Mouse (Mus musculus) subcutaneous adipose tissue, adult 2 months (tissue): Measurements from ENCODE around the gene Ctf2. TPM values are rescaled to one million over a fixed set of nuclear protein-coding genes. Genes with fewer than 3 reads are reported as not detected.

Experiments
- polyA plus RNA-seq: library from polyadenylated mRNA; depleted of rRNA; stranded (reverse); fragments of >200 nt; gene quantifications from 2 replicates; pipeline ENCODE4 v1.2.3, GENCODE M21; 2012; ENCODE audit warnings: low replicate concordance; rRNA removed

Ctf2 gene
- polyA plus RNA-seq, result 0.06 TPM in 1 of 2 replicates, not detected in the other

GRCm38 (mm10) chr7:127732066-127732465 is at the start of gene Ctf2:
Gene Ctf2 (minus strand): TSS chr7:127732166.

GRCm38 (mm10) chr7:127776426-127776825 is 44.5 kb upstream of the Ctf2 start, which contains the start of gene Setd1a:
Gene Setd1a (plus strand): TSS chr7:127776670.

GRCm38 (mm10) chr7:127769651-127770038 is 37.7 kb upstream of the Ctf2 start, which contains the start of gene Orai3:
Gene Orai3 (plus strand): TSS chr7:127769815.

GRCm38 (mm10) chr7:127744366-127745045 is 12.5 kb upstream of the Ctf2 start, which contains the start of gene Fbxl19:
Gene Fbxl19 (plus strand): TSS chr7:127744543.

GRCm38 (mm10) chr7:127712461-127713385 is 19.2 kb downstream of the Ctf2 start, which contains the start of gene Ctf1:
Gene Ctf1 (plus strand): TSS chr7:127712736.

GRCm38 (mm10) chr7:127708207-127709078 is 23.5 kb downstream of the Ctf2 start, which contains the start of gene Bcl7c:
Gene Bcl7c (minus strand): TSS chr7:127708933.

Other genes starting within 250 kb of the Ctf2 start
- gene Srcap, start 220.2 kb downstream of the Ctf2 start, polyA plus RNA-seq, result 10.6 and 30.1 TPM in 2 replicates
- 14.3 and 19.8 TPM in 2 replicates for gene Gm42715, start 212.6 kb downstream of the Ctf2 start, polyA plus RNA-seq
- not detected in 2 replicates for gene Tmem265, start 170.8 kb downstream of the Ctf2 start, polyA plus RNA-seq
- gene Phkg2, start 158.8 kb downstream of the Ctf2 start, polyA plus RNA-seq, result 59.0 and 79.2 TPM in 2 replicates
- gene Ccdc189, start 143.6 kb downstream of the Ctf2 start, polyA plus RNA-seq, result 7.2 and 7.9 TPM in 2 replicates
- gene Rnf40, start 143.4 kb downstream of the Ctf2 start, polyA plus RNA-seq, result 26.1 and 45.6 TPM in 2 replicates
- 8.4 and 24.5 TPM in 2 replicates for gene Zfp629, start 116.4 kb downstream of the Ctf2 start, polyA plus RNA-seq
- gene Bcl7c, start 23.2 kb downstream of the Ctf2 start, polyA plus RNA-seq, result 15.7 and 47.8 TPM in 2 replicates
- gene Ctf1, start 19.4 kb downstream of the Ctf2 start, polyA plus RNA-seq, result 7.2 and 19.4 TPM in 2 replicates
- gene Fbxl19, start 12.4 kb upstream of the Ctf2 start, polyA plus RNA-seq, result 14.2 and 40.4 TPM in 2 replicates
- gene Orai3, start 37.6 kb upstream of the Ctf2 start, polyA plus RNA-seq, result 41.3 and 59.8 TPM in 2 replicates
- 9.2 and 15.6 TPM in 2 replicates for gene Setd1a, start 44.5 kb upstream of the Ctf2 start, polyA plus RNA-seq
- not detected in 2 replicates for gene Gm49388, start 53.4 kb upstream of the Ctf2 start, polyA plus RNA-seq
- gene Hsd3b7, start 68.4 kb upstream of the Ctf2 start, polyA plus RNA-seq, result 116 and 139 TPM in 2 replicates
- gene Stx4a, start 92.1 kb upstream of the Ctf2 start, polyA plus RNA-seq, result 93.0 and 101 TPM in 2 replicates
- gene Stx1b, start 92.4 kb upstream of the Ctf2 start, polyA plus RNA-seq, result 26.2 and 31.8 TPM in 2 replicates
- 12.4 and 27.7 TPM in 2 replicates for gene Zfp646, start 144.1 kb upstream of the Ctf2 start, polyA plus RNA-seq
- 4.4 and 8.0 TPM in 2 replicates for gene Zfp668, start 144.7 kb upstream of the Ctf2 start, polyA plus RNA-seq
- 3.2 and 5.8 TPM in 2 replicates for gene Prss53, start 158.8 kb upstream of the Ctf2 start, polyA plus RNA-seq
- not detected in 2 replicates for gene Gm21974, start 163.3 kb upstream of the Ctf2 start, polyA plus RNA-seq
- 258 and 271 TPM in 2 replicates for gene Vkorc1, start 163.5 kb upstream of the Ctf2 start, polyA plus RNA-seq
- gene Bckdk, start 171.9 kb upstream of the Ctf2 start, polyA plus RNA-seq, result 153 and 162 TPM in 2 replicates
- 17.5 and 22.7 TPM in 2 replicates for gene Kat8, start 180.3 kb upstream of the Ctf2 start, polyA plus RNA-seq
- 0.29 and 50.1 TPM in 2 replicates for gene Prss8, start 197.9 kb upstream of the Ctf2 start, polyA plus RNA-seq
- 27.9 and 44.9 TPM in 2 replicates for gene Prss36, start 214.6 kb upstream of the Ctf2 start, polyA plus RNA-seq
- gene Fus, start 235.3 kb upstream of the Ctf2 start, polyA plus RNA-seq, result 242 and 409 TPM in 2 replicates